23 mouse cellular contexts compared by ENCODE assay signal in the genomic region with DNA sequence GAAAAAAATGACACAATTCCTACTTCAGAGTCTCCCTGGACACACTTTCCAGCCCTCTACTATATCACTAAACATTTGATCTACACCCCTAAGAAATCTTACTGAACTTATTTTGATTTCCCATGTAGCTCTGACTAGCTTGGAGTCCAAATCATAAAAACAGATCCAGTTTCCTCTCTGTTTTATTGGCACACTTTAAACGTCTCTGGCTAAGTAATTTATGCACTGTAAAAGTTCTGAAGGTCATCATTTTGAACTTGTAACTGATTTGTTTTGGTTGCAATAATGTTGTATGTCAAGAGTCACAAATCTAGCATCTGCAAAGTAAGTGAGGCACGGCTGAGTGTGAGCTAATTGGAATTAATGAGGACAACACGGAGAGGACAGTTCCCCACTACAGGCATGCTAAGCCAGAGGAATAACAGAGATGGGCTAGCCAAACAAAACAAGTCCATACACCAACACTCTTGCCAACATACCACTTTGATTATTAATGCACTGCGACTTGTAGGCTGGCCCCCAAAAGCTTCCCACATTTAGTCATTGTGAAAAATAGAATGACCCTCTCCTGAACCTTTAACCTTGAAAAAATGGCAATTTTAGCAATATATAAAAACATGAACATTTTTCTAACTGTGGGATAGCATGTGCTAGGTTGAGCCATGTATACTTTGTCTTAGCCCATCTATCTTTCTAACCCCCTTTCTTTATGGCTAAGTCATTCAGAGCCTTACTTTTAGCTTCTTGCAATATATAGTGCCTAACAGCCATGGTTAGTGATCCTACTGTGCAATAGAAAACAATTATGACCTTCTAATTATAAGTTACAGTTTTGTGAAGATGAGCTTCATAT.
A peak's percentile ranks its signal among the peaks of the same experiment; 100 is the strongest.
DNase-seq lines count a peak whose midpoint lies in the region; ATAC-seq and TF ChIP-seq lines count a peak whose summit lies in the region.
"Had no signal": no experiment of that assay in that cellular context is flagged by ENCODE, and none has a peak within 500 bp of the region (broad histone marks: within the 10 kb centered on the region; RNA-seq: fewer than 3 reads in every experiment).

No protein-coding gene starts in this region.

- no peaks in the 10 kb centered on the region for H3K27me3 ChIP-seq in heart, embryonic 11.5 days (ENCODE audit: control insufficient read depth, insufficient read depth, low read length)
- no peaks in the 10 kb centered on the region for H3K27me3 ChIP-seq in lung, embryonic 14.5 days (ENCODE audit: insufficient read depth, low read length)
- no peaks in the 10 kb centered on the region for H3K27me3 ChIP-seq in kidney, embryonic 15.5 days
- no peaks in the 10 kb centered on the region for H3K27me3 ChIP-seq in forebrain, embryonic 14.5 days (replicated peaks; ENCODE audit: control insufficient read depth, insufficient read depth, low read length)
- H3K27me3 ChIP-seq: heart, embryonic 13.5 days; hindbrain, embryonic 15.5 days; limb, embryonic 13.5 days; liver, embryonic 15.5 days; Patski had no signal

- no peaks in the 10 kb centered on the region for H3K9me3 ChIP-seq in heart, embryonic 11.5 days (replicated peaks; ENCODE audit: control insufficient read depth, low read length)
- no peaks in the 10 kb centered on the region for H3K9me3 ChIP-seq in lung, embryonic 14.5 days (ENCODE audit: low read depth, low read length)
- H3K9me3 ChIP-seq in kidney, embryonic 15.5 days (replicated peaks): no peaks in the 10 kb centered on the region
- no peaks in the 10 kb centered on the region for H3K9me3 ChIP-seq in forebrain, embryonic 14.5 days (replicated peaks; ENCODE audit: control insufficient read depth, low read length)
- H3K9me3 ChIP-seq: embryonic facial prominence, embryonic 10.5 days; heart, embryonic 13.5 days; hindbrain, embryonic 15.5 days; limb, embryonic 13.5 days; liver, embryonic 15.5 days had no signal

- H3K4me2 ChIP-seq in heart, embryonic 11.5 days: no peak overlapping the region
- no peak overlapping the region for H3K4me2 ChIP-seq in lung, embryonic 14.5 days
- no peak overlapping the region for H3K4me2 ChIP-seq in kidney, embryonic 15.5 days
- no peak overlapping the region for H3K4me2 ChIP-seq in forebrain, embryonic 14.5 days (ENCODE audit: low read length)
- H3K4me2 ChIP-seq: heart, embryonic 13.5 days; hindbrain, embryonic 15.5 days; limb, embryonic 13.5 days; liver, embryonic 15.5 days had no signal

- no peaks in the 10 kb centered on the region for H3K36me3 ChIP-seq in heart, embryonic 11.5 days (ENCODE audit: control insufficient read depth, insufficient read depth, low read length)
- no peaks in the 10 kb centered on the region for H3K36me3 ChIP-seq in lung, embryonic 14.5 days (ENCODE audit: insufficient read depth)
- H3K36me3 ChIP-seq in kidney, embryonic 15.5 days: no peaks in the 10 kb centered on the region
- H3K36me3 ChIP-seq in forebrain, embryonic 14.5 days (ENCODE audit: control insufficient read depth, insufficient read depth, low read length): no peaks in the 10 kb centered on the region
- H3K36me3 ChIP-seq: embryonic facial prominence, embryonic 10.5 days; heart, embryonic 13.5 days; hindbrain, embryonic 15.5 days; limb, embryonic 13.5 days; liver, embryonic 15.5 days had no signal

- no peak for TF ChIP-seq CTCF in lung, embryonic 14.5 days (IDR thresholded peaks at IDR 0.05; ENCODE audit: low read depth)

- H3K9ac ChIP-seq in heart, embryonic 11.5 days (ENCODE audit: low read depth, low read length): no peak overlapping the region
- no peak overlapping the region for H3K9ac ChIP-seq in lung, embryonic 14.5 days
- H3K9ac ChIP-seq in kidney, embryonic 15.5 days: no peak overlapping the region
- H3K9ac ChIP-seq in forebrain, embryonic 14.5 days (ENCODE audit: low read length): no peak overlapping the region
- H3K9ac ChIP-seq: heart, embryonic 13.5 days; hindbrain, embryonic 15.5 days; limb, embryonic 13.5 days; liver, embryonic 15.5 days had no signal

- H3K4me3 ChIP-seq in heart, embryonic 11.5 days (ENCODE audit: low read depth, low read length): no peak overlapping the region
- H3K4me3 ChIP-seq in lung, embryonic 14.5 days (ENCODE audit: low read depth, low read length): no peak overlapping the region
- H3K4me3 ChIP-seq in kidney, embryonic 15.5 days (replicated peaks): no peak overlapping the region
- H3K4me3 ChIP-seq in forebrain, embryonic 14.5 days (ENCODE audit: low read depth, low read length): no peak overlapping the region
- H3K4me3 ChIP-seq: embryonic facial prominence, embryonic 10.5 days; heart, embryonic 13.5 days; hindbrain, embryonic 15.5 days; limb, embryonic 13.5 days; liver, embryonic 15.5 days had no signal

- peak; percentile 22 for DNase-seq in heart, adult 8-10 months (ENCODE audit: low spot score)
- peak; percentile 83 for DNase-seq in lung, embryonic 14.5 days
- DNase-seq in lung, postnatal 4 days: no peak
- DNase-seq in lung, postnatal 25 days (ENCODE audit: low spot score): peak; percentile 16
- DNase-seq in forebrain, embryonic 14.5 days (ENCODE audit: low spot score): no peak
- DNase-seq in frontal cortex, postnatal 10 days (ENCODE audit: low spot score in 2 of 2): no peak
- DNase-seq: adrenal gland, postnatal 14 days; B cell, adult 2 months; cerebellum, adult 11-12 months; cerebellum, postnatal 25 days; layer of hippocampus, adult 9-11 months had no signal

- 61% methylated on average over 4 of the region's 4 CpGs for WGBS in heart, embryonic 11.5 days (ENCODE audit: insufficient replicate concordance)
- 35% methylated on average over 4 of the region's 4 CpGs for WGBS in lung, embryonic 14.5 days
- 22% methylated on average over 4 of the region's 4 CpGs for WGBS in kidney, embryonic 15.5 days
- 68% methylated on average over 4 of the region's 4 CpGs for WGBS in forebrain, embryonic 14.5 days

- no peak overlapping the region for H3K27ac ChIP-seq in heart, embryonic 11.5 days (ENCODE audit: low read depth, low read length)
- H3K27ac ChIP-seq in lung, embryonic 14.5 days (ENCODE audit: low read depth): no peak overlapping the region
- H3K27ac ChIP-seq in kidney, embryonic 15.5 days: 0 out of 2 replicates have a peak overlapping the region, but pooled peaks have one; percentile 37
- H3K27ac ChIP-seq in forebrain, embryonic 14.5 days (ENCODE audit: low read depth, low read length): no peak overlapping the region
- H3K27ac ChIP-seq: embryonic facial prominence, embryonic 10.5 days; hindbrain, embryonic 15.5 days; limb, embryonic 13.5 days; liver, embryonic 15.5 days; stomach, postnatal 0 days had no signal

- ATAC-seq in heart, embryonic 11.5 days (replicated peaks; ENCODE audit: insufficient number of reproducible peaks, low FRiP score, low TSS enrichment): no peak
- ATAC-seq in lung, embryonic 14.5 days (ENCODE audit: insufficient read depth): peak; percentile 95
- peak; percentile 70 for ATAC-seq in kidney, embryonic 15.5 days (replicated peaks; ENCODE audit: low FRiP score)
- ATAC-seq in forebrain, embryonic 14.5 days: no peak
- ATAC-seq: activated CD4-positive, CD25-positive, alpha-beta regulatory T cell, adult 4 months; forebrain, embryonic 16.5 days; intestine, embryonic 16.5 days; Patski had no signal

- H3K4me1 ChIP-seq in heart, embryonic 11.5 days (ENCODE audit: control insufficient read depth, insufficient read depth, low read length): no peaks in the 10 kb centered on the region
- 0 out of 2 replicates have a peak, but pooled peaks cover 4% of the 10 kb centered on the region for H3K4me1 ChIP-seq in lung, embryonic 14.5 days (ENCODE audit: insufficient read depth)
- peaks cover 5% of the 10 kb centered on the region; the same call in 1 of the 2 replicates for H3K4me1 ChIP-seq in kidney, embryonic 15.5 days
- no peaks in the 10 kb centered on the region for H3K4me1 ChIP-seq in forebrain, embryonic 14.5 days (ENCODE audit: control insufficient read depth, insufficient read depth, low read length)
- H3K4me1 ChIP-seq: embryonic facial prominence, embryonic 10.5 days; heart, embryonic 13.5 days; hindbrain, embryonic 15.5 days; liver, embryonic 15.5 days had no signal

Comparison
In these comparisons a context has a peak if more than half of its experiments do, and no peak if none do; other contexts are left out.
1. DNase-seq: peak in heart, adult 8-10 months (single experiment), lung, embryonic 14.5 days (single experiment) and lung, postnatal 25 days (single experiment); none in lung, postnatal 4 days (0 of 2), forebrain, embryonic 14.5 days (single experiment) and frontal cortex, postnatal 10 days (0 of 2).
2. ATAC-seq: peak in lung, embryonic 14.5 days (single experiment) and kidney, embryonic 15.5 days (single experiment); none in heart, embryonic 11.5 days (single experiment) and forebrain, embryonic 14.5 days (single experiment).